ENCODE assay signal across 9 mouse cellular contexts in the genomic region with DNA sequence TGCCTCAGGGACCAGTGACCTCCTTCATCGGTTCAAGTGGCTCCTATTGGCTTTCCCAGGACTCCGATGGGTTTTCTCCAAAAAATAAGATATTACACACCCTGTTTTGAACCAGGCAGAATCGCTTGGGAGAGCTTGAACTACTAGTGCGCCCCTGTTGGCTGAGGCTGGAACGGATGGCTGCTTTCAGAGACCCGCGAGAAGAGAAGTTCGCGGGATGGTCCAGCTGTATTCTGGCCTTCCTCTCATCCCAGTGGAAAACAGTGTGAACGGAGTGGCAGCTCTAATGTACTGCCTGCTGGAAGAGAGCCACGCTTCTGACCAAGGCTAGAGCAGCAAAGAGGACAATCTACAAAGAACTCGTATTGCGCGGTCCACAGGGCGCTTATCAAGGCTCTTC. TPM values are rescaled to one million over a fixed set of nuclear protein-coding genes. Genes with fewer than 3 reads are reported as not detected.
DNase-seq lines count a peak whose midpoint lies in the region; ATAC-seq and TF ChIP-seq lines count a peak whose summit lies in the region.
"Had no signal": no experiment of that assay in that cellular context is flagged by ENCODE, and none has a peak within 500 bp of the region (broad histone marks: within the 10 kb centered on the region; RNA-seq: fewer than 3 reads in every experiment).

No protein-coding gene starts in this region.

- H3K36me3 ChIP-seq in kidney, adult 2 months (ENCODE audit: control insufficient read depth, insufficient read depth, low read length), result no peaks in the 10 kb centered on the region
- peaks cover 27% of the 10 kb centered on the region; the same call in 1 of the 2 replicates for H3K36me3 ChIP-seq in embryonic facial prominence, embryonic 10.5 days (replicated peaks)
- H3K36me3 ChIP-seq in hindbrain, embryonic 15.5 days, result no peaks in the 10 kb centered on the region
- H3K36me3 ChIP-seq in midbrain, embryonic 14.5 days (ENCODE audit: control insufficient read depth, insufficient read depth, low read length), result no peaks in the 10 kb centered on the region

- no peaks in the 10 kb centered on the region for H3K27me3 ChIP-seq in kidney, adult 2 months (replicated peaks; ENCODE audit: control insufficient read depth, insufficient read depth, low read length)
- peaks cover 100% of the 10 kb centered on the region for H3K27me3 ChIP-seq in embryonic facial prominence, embryonic 10.5 days (replicated peaks; ENCODE audit: low read depth, poor library complexity, severe bottlenecking)
- H3K27me3 ChIP-seq in hindbrain, embryonic 15.5 days, result peaks cover 81% of the 10 kb centered on the region
- peaks cover 69% of the 10 kb centered on the region for H3K27me3 ChIP-seq in midbrain, embryonic 14.5 days (ENCODE audit: control insufficient read depth, insufficient read depth, low read length)

- no peak for TF ChIP-seq POLR2A in kidney, adult 2 months (IDR thresholded peaks at IDR 0.05; ENCODE audit: low read depth, low read length)

- no peak overlapping the region for H3K4me3 ChIP-seq in kidney, adult 2 months (ENCODE audit: insufficient read depth, low read depth, low read length)
- peak overlapping the region; percentile 70 for H3K4me3 ChIP-seq in embryonic facial prominence, embryonic 10.5 days
- H3K4me3 ChIP-seq in hindbrain, embryonic 15.5 days, result no peak overlapping the region
- H3K4me3 ChIP-seq in midbrain, embryonic 14.5 days (replicated peaks; ENCODE audit: low read depth, low read length), result no peak overlapping the region

- no peak overlapping the region for H3K9ac ChIP-seq in hindbrain, embryonic 15.5 days
- no peak overlapping the region for H3K9ac ChIP-seq in midbrain, embryonic 14.5 days (replicated peaks; ENCODE audit: low read length)

- TF ChIP-seq CTCF in kidney, adult 2 months (conservative IDR thresholded peaks at IDR 0.05; ENCODE audit: insufficient read depth, insufficient read length, low read depth, low read length), result no peak; the same call in 1 of the 2 replicates

- no peaks in the 10 kb centered on the region for H3K4me1 ChIP-seq in kidney, adult 2 months (ENCODE audit: control insufficient read depth, insufficient read depth, low read length)
- peaks cover 49% of the 10 kb centered on the region for H3K4me1 ChIP-seq in embryonic facial prominence, embryonic 10.5 days
- H3K4me1 ChIP-seq in hindbrain, embryonic 15.5 days (replicated peaks), result 0 out of 2 replicates have a peak, but pooled peaks cover 7% of the 10 kb centered on the region
- H3K4me1 ChIP-seq in midbrain, embryonic 14.5 days (ENCODE audit: control insufficient read depth, insufficient read depth, low read length), result no peaks in the 10 kb centered on the region

- no peak overlapping the region for H3K27ac ChIP-seq in kidney, adult 2 months (ENCODE audit: insufficient read depth, low read depth, low read length)
- H3K27ac ChIP-seq in embryonic facial prominence, embryonic 10.5 days (replicated peaks), result peak overlapping the region; percentile 26; the same call in 1 of the 2 replicates
- no peak overlapping the region for H3K27ac ChIP-seq in hindbrain, embryonic 15.5 days (replicated peaks)
- no peak overlapping the region for H3K27ac ChIP-seq in midbrain, embryonic 14.5 days (replicated peaks; ENCODE audit: low read depth, low read length)

- ATAC-seq in hindbrain, embryonic 15.5 days (ENCODE audit: low FRiP score, low read depth), result no peak
- no peak for ATAC-seq in midbrain, embryonic 14.5 days (ENCODE audit: low FRiP score, low TSS enrichment)
- ATAC-seq: Patski had no signal

- 5% methylated on average over 15 of the region's 15 CpGs for WGBS in kidney, adult 2 months
- 3% methylated on average over 15 of the region's 15 CpGs for WGBS in embryonic facial prominence, embryonic 10.5 days
- WGBS in hindbrain, embryonic 15.5 days, result 2% methylated on average over 15 of the region's 15 CpGs
- WGBS in midbrain, embryonic 14.5 days, result 1% methylated on average over 15 of the region's 15 CpGs

- peak; percentile 66 for DNase-seq in kidney, postnatal 10 days
- DNase-seq in kidney, adult 2 months, result no peak
- DNase-seq in embryonic facial prominence, embryonic 10.5 days (ENCODE audit: low spot score), result peak; percentile 80
- peak; percentile 61 for DNase-seq in midbrain, embryonic 14.5 days
- DNase-seq in adrenal gland, postnatal 25 days, result no peak
- no peak for DNase-seq in frontal cortex, postnatal 25 days (ENCODE audit: low spot score in 2 of 2)
- no peak for DNase-seq in thymus, postnatal 4 days

- peak overlapping the region; percentile 24; the same call in 1 of the 2 replicates for H3K4me2 ChIP-seq in hindbrain, embryonic 15.5 days
- H3K4me2 ChIP-seq in midbrain, embryonic 14.5 days (ENCODE audit: low read length), result no peak overlapping the region

- no peaks in the 10 kb centered on the region for H3K9me3 ChIP-seq in embryonic facial prominence, embryonic 10.5 days
- no peaks in the 10 kb centered on the region for H3K9me3 ChIP-seq in hindbrain, embryonic 15.5 days
- no peaks in the 10 kb centered on the region for H3K9me3 ChIP-seq in midbrain, embryonic 14.5 days (ENCODE audit: control insufficient read depth, low read length)

RNA-seq across cellular contexts. Expression of gene Six2, which starts 8.4 kb away (rescaled TPM):
- polyA plus RNA-seq in kidney, adult 2 months (2012; rRNA removed), result 0.11 TPM in 1 of 2 replicates, not detected in the other
- 10.1 and 15.6 TPM in 2 replicates for polyA plus RNA-seq in embryonic facial prominence, embryonic 10.5 days (2016; fragmentation: Nextera tagmentation; extraction: Ambion mirVana)
- 0.96 and 1.0 TPM in 2 replicates for polyA plus RNA-seq in hindbrain, embryonic 15.5 days (2015; fragmentation: Nextera tagmentation; extraction: Ambion mirVana)
- 0.42 and 0.57 TPM in 2 replicates for polyA plus RNA-seq in midbrain, embryonic 14.5 days (2014; fragmentation: Nextera tagmentation; extraction: Ambion mirVana)
- total RNA-seq in adrenal gland, postnatal 25 days (2021), result not detected in 2 replicates
- polyA plus RNA-seq: Patski had no signal

Comparison
In these comparisons a context has a peak if more than half of its experiments do, and no peak if none do; other contexts are left out.
1. DNase-seq: peak in kidney, postnatal 10 days (single experiment), embryonic facial prominence, embryonic 10.5 days (single experiment) and midbrain, embryonic 14.5 days (single experiment); none in kidney, adult 2 months (single experiment), adrenal gland, postnatal 25 days (single experiment), frontal cortex, postnatal 25 days (0 of 2) and thymus, postnatal 4 days (single experiment).